Mouse (Mus musculus): ENCODE measurements around the gene Alox5ap. TPM values are rescaled to one million over a fixed set of nuclear protein-coding genes. Genes with fewer than 3 reads are reported as not detected.

Gene Alox5ap
- polyA plus RNA-seq, 1 experiment from 2014 or later: 18.0 TPM

DNA sequence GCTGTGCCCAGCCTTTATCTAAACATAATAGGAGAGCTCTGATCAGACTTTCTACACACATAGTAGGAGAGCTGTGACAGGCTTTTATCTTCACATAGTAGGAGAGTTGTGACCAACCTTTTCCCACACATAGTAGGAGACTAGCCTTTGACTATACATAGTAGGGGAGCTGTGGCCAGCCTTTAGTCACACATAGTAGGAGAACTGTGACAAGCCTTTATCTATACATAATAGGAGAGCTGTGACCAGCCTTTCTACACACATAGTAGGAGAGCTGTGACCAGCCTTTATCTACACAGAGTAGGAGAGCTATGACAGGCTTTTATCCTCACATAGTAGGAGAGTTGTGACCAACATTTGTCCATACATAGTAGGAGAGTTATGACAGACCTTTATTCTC lies 19.3 kb downstream of the Alox5ap start:
- Histone ChIP-seq H3K27me3 (peaks cover 4% of the 10 kb centered on the region; the same call in 1 of the 2 replicates), H3K4me2 (replicated peaks) (no peak overlapping the region), H3K4me1 (peaks cover 5% of the 10 kb centered on the region; the same call in 1 of the 2 replicates), H3K9me3 (replicated peaks) (no peaks in the 10 kb centered on the region), H3K27ac (replicated peaks) (no peak overlapping the region), H3K36me3 (no peaks in the 10 kb centered on the region), H3K9ac (no peak overlapping the region), H3K4me3 (replicated peaks) (no peak overlapping the region)
- ATAC-seq (ENCODE audit: insufficient number of reproducible peaks, low FRiP score, low TSS enrichment, low read depth): no peak

GRCm38 (mm10) chr5:149286021-149286420 lies 21.5 kb downstream of the Alox5ap start:
- Histone ChIP-seq H3K27ac (replicated peaks) (no peak overlapping the region), H3K9me3 (replicated peaks) (no peaks in the 10 kb centered on the region), H3K4me1 (peaks cover 5% of the 10 kb centered on the region; the same call in 1 of the 2 replicates), H3K4me2 (replicated peaks) (no peak overlapping the region), H3K27me3 (peaks cover 4% of the 10 kb centered on the region; the same call in 1 of the 2 replicates), H3K4me3 (replicated peaks) (no peak overlapping the region), H3K9ac (no peak overlapping the region), H3K36me3 (no peaks in the 10 kb centered on the region)
- no peak for ATAC-seq (ENCODE audit: insufficient number of reproducible peaks, low FRiP score, low TSS enrichment, low read depth)
- WGBS: 58% methylated on average over 7 of the region's 7 CpGs

- 21% methylated on average over 41 of the region's 41 CpGs for WGBS
- peaks cover 5% of the 10 kb centered on the region; the same call in 1 of the 2 replicates for H3K4me1 ChIP-seq
- no peaks in the 10 kb centered on the region for H3K36me3 ChIP-seq
- H3K27me3 ChIP-seq: peaks cover 4% of the 10 kb centered on the region; the same call in 1 of the 2 replicates
- 0 out of 2 replicates have a peak overlapping the region, but pooled peaks have one; percentile 7 for H3K9ac ChIP-seq
- no peak for ATAC-seq (ENCODE audit: insufficient number of reproducible peaks, low FRiP score, low TSS enrichment, low read depth)
- peak overlapping the region; percentile 55 for H3K4me2 ChIP-seq (replicated peaks)
- no peak overlapping the region for H3K27ac ChIP-seq (replicated peaks)
- H3K9me3 ChIP-seq (replicated peaks): no peaks in the 10 kb centered on the region
- peak overlapping the region; percentile 37 for H3K4me3 ChIP-seq (replicated peaks)
Measured at GRCm38 (mm10) chr5:149287148-149288038, 22.8 kb downstream of the Alox5ap start.

DNA sequence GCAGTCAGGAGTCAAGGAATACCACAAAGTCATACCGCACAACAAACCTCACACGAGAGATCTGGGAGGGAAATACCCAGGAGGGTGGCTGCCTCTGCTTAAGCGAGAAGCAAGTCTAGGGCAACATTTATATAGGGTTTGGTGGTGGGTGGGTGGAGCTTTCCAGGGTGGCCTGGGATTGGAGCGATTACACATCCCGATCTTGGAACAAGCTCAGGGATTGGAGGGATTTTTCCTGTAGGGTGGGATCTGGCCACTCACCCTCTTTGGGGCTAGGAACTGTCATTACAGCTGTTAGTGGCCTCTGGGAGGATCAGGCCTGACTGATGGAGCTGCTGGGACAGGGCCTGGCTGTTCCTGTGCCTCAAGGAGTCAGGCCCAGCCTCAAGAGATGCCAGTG lies 26.7 kb downstream of the Alox5ap start:
- no peaks in the 10 kb centered on the region for H3K9me3 ChIP-seq (replicated peaks)
- ATAC-seq (ENCODE audit: insufficient number of reproducible peaks, low FRiP score, low TSS enrichment, low read depth): no peak
- H3K36me3 ChIP-seq: no peaks in the 10 kb centered on the region
- H3K9ac ChIP-seq: no peak overlapping the region
- no peak overlapping the region for H3K4me2 ChIP-seq (replicated peaks)
- H3K4me3 ChIP-seq (replicated peaks): no peak overlapping the region
- peaks cover 5% of the 10 kb centered on the region; the same call in 1 of the 2 replicates for H3K4me1 ChIP-seq
- 82% methylated on average over 5 of the region's 5 CpGs for WGBS
- no peaks in the 10 kb centered on the region; the same call in 1 of the 2 replicates for H3K27me3 ChIP-seq
- H3K27ac ChIP-seq (replicated peaks): no peak overlapping the region

DNA sequence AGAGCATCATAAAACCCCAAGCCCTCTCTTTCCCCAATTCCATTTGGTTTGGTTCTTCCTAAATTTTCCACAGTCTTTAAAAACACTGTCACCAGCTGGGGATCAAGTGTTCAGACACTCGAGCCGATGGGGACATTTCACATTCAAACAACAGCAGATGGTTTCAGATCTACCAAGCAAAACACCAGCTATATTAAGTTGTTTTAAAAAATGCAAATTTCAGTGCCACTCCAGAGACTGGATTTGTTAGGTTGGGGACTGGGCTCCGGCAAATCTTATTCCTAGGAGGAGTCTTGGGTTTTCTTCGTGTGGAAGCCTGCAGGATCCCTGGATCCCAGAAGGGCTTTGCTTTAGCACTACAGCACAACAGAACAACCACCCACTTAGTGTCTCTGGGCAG lies 28.5 kb downstream of the Alox5ap start:
- Histone ChIP-seq H3K36me3 (no peaks in the 10 kb centered on the region), H3K27ac (replicated peaks) (no peak overlapping the region; the same call in 1 of the 2 replicates), H3K9ac (no peak overlapping the region), H3K9me3 (replicated peaks) (no peaks in the 10 kb centered on the region), H3K4me1 (no peaks in the 10 kb centered on the region), H3K27me3 (no peaks in the 10 kb centered on the region; the same call in 1 of the 2 replicates), H3K4me2 (replicated peaks) (no peak overlapping the region), H3K4me3 (replicated peaks) (no peak overlapping the region)
- WGBS: 43% methylated on average over 4 of the region's 4 CpGs
- no peak for ATAC-seq (ENCODE audit: insufficient number of reproducible peaks, low FRiP score, low TSS enrichment, low read depth)

DNA sequence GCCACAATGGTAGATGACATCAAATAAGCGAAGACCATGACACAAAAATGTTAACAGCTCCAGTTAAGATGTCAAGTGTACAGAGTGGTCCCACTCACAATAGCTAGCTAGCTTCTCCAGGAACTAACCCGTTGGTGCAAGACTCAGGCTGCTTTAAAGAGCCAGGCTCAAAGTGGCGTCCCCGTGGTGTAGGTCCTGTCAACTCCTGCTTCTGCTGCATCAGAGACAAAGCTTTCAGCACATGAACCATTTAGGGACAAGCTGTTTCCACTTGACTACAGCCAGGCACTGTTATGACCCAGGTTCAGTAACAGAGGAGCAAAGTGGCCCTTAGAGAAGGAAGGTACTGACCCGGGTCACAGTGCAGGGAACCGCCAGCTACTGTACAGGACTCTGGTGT lies 32.2 kb downstream of the Alox5ap start:
- no peak for ATAC-seq (ENCODE audit: insufficient number of reproducible peaks, low FRiP score, low TSS enrichment, low read depth)
- no peaks in the 10 kb centered on the region for H3K9me3 ChIP-seq (replicated peaks)
- H3K27ac ChIP-seq (replicated peaks): no peak overlapping the region
- H3K4me3 ChIP-seq (replicated peaks): no peak overlapping the region
- no peak overlapping the region for H3K4me2 ChIP-seq (replicated peaks)
- H3K36me3 ChIP-seq: no peaks in the 10 kb centered on the region
- no peaks in the 10 kb centered on the region for H3K27me3 ChIP-seq
- H3K4me1 ChIP-seq: no peaks in the 10 kb centered on the region
- H3K9ac ChIP-seq: no peak overlapping the region
- WGBS: 90% methylated on average over 6 of the region's 6 CpGs

- H3K4me1 ChIP-seq: no peaks in the 10 kb centered on the region
- no peak overlapping the region for H3K9ac ChIP-seq
- no peak overlapping the region for H3K4me2 ChIP-seq (replicated peaks)
- no peak overlapping the region for H3K27ac ChIP-seq (replicated peaks)
- no peak overlapping the region for H3K4me3 ChIP-seq (replicated peaks)
- 65% methylated on average over 2 of the region's 2 CpGs for WGBS
- H3K27me3 ChIP-seq: no peaks in the 10 kb centered on the region
- ATAC-seq (ENCODE audit: insufficient number of reproducible peaks, low FRiP score, low TSS enrichment, low read depth): no peak
- no peaks in the 10 kb centered on the region for H3K36me3 ChIP-seq
- no peaks in the 10 kb centered on the region for H3K9me3 ChIP-seq (replicated peaks)
Measured at GRCm38 (mm10) chr5:149297464-149297863, 32.9 kb downstream of the Alox5ap start.

DNA sequence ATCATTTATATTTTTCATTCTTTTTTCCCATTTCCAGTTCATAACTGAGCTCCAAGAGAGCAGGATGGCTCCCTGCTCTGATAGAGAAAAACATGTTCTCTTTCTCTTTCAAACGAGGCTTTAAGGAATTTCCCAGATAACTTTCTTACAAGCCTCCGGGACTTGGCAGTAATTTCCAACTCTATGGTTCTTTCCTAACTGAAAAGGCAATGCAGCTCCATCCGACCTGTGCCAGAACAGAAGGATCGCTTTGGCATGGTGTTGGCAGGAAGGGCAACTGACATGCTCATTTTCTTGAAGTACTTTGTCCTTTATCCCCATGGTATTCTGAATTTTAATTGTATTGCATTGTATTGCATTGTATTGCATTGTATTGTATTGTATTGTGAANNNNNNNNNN lies 33.7 kb downstream of the Alox5ap start:
- Histone ChIP-seq H3K4me3 (replicated peaks) (no peak overlapping the region), H3K27ac (replicated peaks) (no peak overlapping the region), H3K27me3 (no peaks in the 10 kb centered on the region), H3K36me3 (no peaks in the 10 kb centered on the region), H3K9me3 (replicated peaks) (no peaks in the 10 kb centered on the region), H3K4me2 (replicated peaks) (no peak overlapping the region), H3K4me1 (no peaks in the 10 kb centered on the region), H3K9ac (no peak overlapping the region)
- WGBS: 54% methylated on average over 4 of the region's 4 CpGs
- no peak for ATAC-seq (ENCODE audit: insufficient number of reproducible peaks, low FRiP score, low TSS enrichment, low read depth)

DNA sequence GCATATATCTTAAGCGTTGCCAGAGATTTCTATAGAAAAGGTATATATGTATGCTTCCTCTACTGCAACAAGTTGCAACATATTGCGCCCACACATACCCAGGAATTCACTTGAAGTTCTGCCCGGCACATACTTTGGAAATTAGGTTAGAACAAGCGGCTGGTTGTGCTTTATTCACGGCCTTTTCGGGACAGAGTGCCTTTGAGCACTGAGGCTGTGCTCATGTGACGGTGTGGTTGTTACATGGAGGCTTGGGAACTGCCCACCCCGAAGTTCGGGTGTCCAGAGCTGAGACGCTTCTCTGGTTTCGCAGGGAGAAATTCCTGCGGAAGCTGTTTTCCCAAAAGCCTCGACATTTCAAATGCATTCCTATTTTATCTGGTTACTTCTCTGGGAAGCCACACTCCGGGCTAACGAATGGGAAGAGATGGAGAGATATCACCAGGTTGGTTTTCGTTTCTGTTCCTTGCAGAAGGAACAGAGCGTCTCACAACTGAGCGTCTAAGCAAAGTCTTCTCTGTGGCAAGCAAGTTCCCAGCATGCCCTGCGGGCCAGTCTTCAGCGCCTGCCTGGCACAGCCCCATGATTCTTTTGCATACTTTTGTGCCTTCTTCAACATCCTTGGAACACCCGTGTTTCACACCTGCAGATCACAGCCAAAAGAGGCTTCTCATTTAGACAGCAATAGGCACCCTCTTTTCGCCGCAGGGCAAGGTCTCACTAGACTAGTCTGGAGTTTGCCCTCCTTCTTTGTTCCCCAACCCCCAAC lies 48.5 kb downstream of the Alox5ap start:
- no peak overlapping the region for H3K9ac ChIP-seq

GRCm38 (mm10) chr5:149314514-149315081 lies 50.0 kb downstream of the Alox5ap start:
- ATAC-seq (ENCODE audit: insufficient number of reproducible peaks, low FRiP score, low TSS enrichment, low read depth): no peak
- Histone ChIP-seq H3K4me1 (peaks cover 26% of the 10 kb centered on the region), H3K36me3 (no peaks in the 10 kb centered on the region), H3K27ac (replicated peaks) (no peak overlapping the region), H3K9me3 (replicated peaks) (no peaks in the 10 kb centered on the region), H3K4me2 (replicated peaks) (no peak overlapping the region), H3K4me3 (replicated peaks) (no peak overlapping the region), H3K9ac (no peak overlapping the region), H3K27me3 (no peaks in the 10 kb centered on the region)
- WGBS: 66% methylated on average over 12 of the region's 12 CpGs

More for the DNA sequence above, 48.5 kb downstream of the Alox5ap start:
- Histone ChIP-seq H3K36me3 (no peaks in the 10 kb centered on the region), H3K4me3 (replicated peaks) (peak overlapping the region; percentile 24), H3K4me2 (replicated peaks) (peak overlapping the region; percentile 43), H3K27ac (replicated peaks) (peak overlapping the region; percentile 85), H3K4me1 (peaks cover 21% of the 10 kb centered on the region), H3K9me3 (replicated peaks) (no peaks in the 10 kb centered on the region), H3K27me3 (no peaks in the 10 kb centered on the region)
- ATAC-seq (ENCODE audit: insufficient number of reproducible peaks, low FRiP score, low TSS enrichment, low read depth): peak; percentile 81; the same call in 1 of the 2 replicates
- 14% methylated on average over 23 of the region's 23 CpGs for WGBS

DNA sequence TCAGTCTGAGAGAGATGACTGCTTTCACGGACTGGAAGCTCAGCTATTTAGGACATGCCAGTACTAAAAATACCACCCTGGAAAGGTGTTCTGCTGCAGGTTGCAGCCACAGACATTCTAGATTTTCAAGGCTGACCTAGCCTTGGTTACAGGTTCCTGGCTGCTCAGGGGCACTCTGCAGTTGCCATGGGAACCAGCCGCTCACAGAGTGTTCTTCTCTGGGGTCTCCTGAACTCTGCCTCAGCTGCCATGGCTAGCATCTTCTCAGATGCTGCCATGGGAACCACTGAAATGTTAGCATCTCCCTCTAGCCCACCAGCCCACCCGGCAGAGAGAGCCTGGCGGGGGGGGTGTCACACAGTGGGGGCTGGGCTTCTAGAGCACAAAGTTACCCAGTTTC lies 52.4 kb downstream of the Alox5ap start:
- WGBS: 36% methylated on average over 4 of the region's 4 CpGs
- H3K36me3 ChIP-seq: no peaks in the 10 kb centered on the region
- no peak for ATAC-seq (ENCODE audit: insufficient number of reproducible peaks, low FRiP score, low TSS enrichment, low read depth)
- no peak overlapping the region for H3K4me2 ChIP-seq (replicated peaks)
- no peak overlapping the region for H3K4me3 ChIP-seq (replicated peaks)
- H3K27ac ChIP-seq (replicated peaks): no peak overlapping the region
- no peaks in the 10 kb centered on the region for H3K27me3 ChIP-seq
- no peak overlapping the region for H3K9ac ChIP-seq
- no peaks in the 10 kb centered on the region for H3K9me3 ChIP-seq (replicated peaks)
- H3K4me1 ChIP-seq: peaks cover 47% of the 10 kb centered on the region

Data from embryonic facial prominence, embryonic 15.5 days (tissue).